Mouse (Mus musculus): ENCODE results near the gene Rmi2. TPM values are rescaled to one million over a fixed set of nuclear protein-coding genes. Genes with fewer than 3 reads are reported as not detected.

Rmi2 gene
- total RNA-seq, 2 experiments from 2014 or later: not detected

GRCm38 (mm10) chr16:10865592-10865987 lies 30.7 kb downstream of the Rmi2 start:
- no peak for DNase-seq (ENCODE audit: low spot score in 2 of 2)

- no peak for DNase-seq (ENCODE audit: low spot score in 2 of 2)
Measured at GRCm38 (mm10) chr16:10866841-10867240, 32.0 kb downstream of the Rmi2 start.

GRCm38 (mm10) chr16:10867501-10867900 lies 32.6 kb downstream of the Rmi2 start:
- DNase-seq (ENCODE audit: low spot score in 2 of 2): no peak

- peak in 1 of 2 experiments; percentile 48 for DNase-seq (ENCODE audit: low spot score in 2 of 2)
Measured at GRCm38 (mm10) chr16:10867904-10868440, 33.1 kb downstream of the Rmi2 start.

GRCm38 (mm10) chr16:10870969-10871368 lies 36.1 kb downstream of the Rmi2 start:
- DNase-seq (ENCODE audit: low spot score in 2 of 2): no peak

GRCm38 (mm10) chr16:10872825-10873360 lies 38.0 kb downstream of the Rmi2 start:
- no peak for DNase-seq (ENCODE audit: low spot score in 2 of 2)

GRCm38 (mm10) chr16:10873654-10874053 lies 38.8 kb downstream of the Rmi2 start:
- DNase-seq (ENCODE audit: low spot score in 2 of 2): peak; percentile 55 to 87

- no peak for DNase-seq (ENCODE audit: low spot score in 2 of 2)
Measured at GRCm38 (mm10) chr16:10878227-10878626, 43.4 kb downstream of the Rmi2 start.

- peak; percentile 30 to 80 for DNase-seq (ENCODE audit: low spot score in 2 of 2)
Measured at GRCm38 (mm10) chr16:10879467-10879866, 44.6 kb downstream of the Rmi2 start.

- DNase-seq (ENCODE audit: low spot score in 2 of 2): no peak
Measured at GRCm38 (mm10) chr16:10881231-10881962, 46.5 kb downstream of the Rmi2 start.

- no peak for DNase-seq (ENCODE audit: low spot score in 2 of 2)
Measured at GRCm38 (mm10) chr16:10887436-10887835, 52.6 kb downstream of the Rmi2 start.

GRCm38 (mm10) chr16:10890363-10890762 lies 55.5 kb downstream of the Rmi2 start:
- no peak for DNase-seq (ENCODE audit: low spot score in 2 of 2)

- no peak for DNase-seq (ENCODE audit: low spot score in 2 of 2)
Measured at GRCm38 (mm10) chr16:10893161-10893560, 58.3 kb downstream of the Rmi2 start.

- no peak for DNase-seq (ENCODE audit: low spot score in 2 of 2)
Measured at GRCm38 (mm10) chr16:10895906-10896305, 61.0 kb downstream of the Rmi2 start.

- no peak for DNase-seq (ENCODE audit: low spot score in 2 of 2)
Measured at GRCm38 (mm10) chr16:10897372-10897771, 62.5 kb downstream of the Rmi2 start.

- DNase-seq (ENCODE audit: low spot score in 2 of 2): no peak
Measured at GRCm38 (mm10) chr16:10900736-10901135, 65.9 kb downstream of the Rmi2 start.

- DNase-seq (ENCODE audit: low spot score in 2 of 2): no peak
Measured at GRCm38 (mm10) chr16:10901956-10902355, 67.1 kb downstream of the Rmi2 start.

GRCm38 (mm10) chr16:10902849-10903248 lies 68.0 kb downstream of the Rmi2 start:
- no peak for DNase-seq (ENCODE audit: low spot score in 2 of 2)

GRCm38 (mm10) chr16:10905661-10906113 lies 70.8 kb downstream of the Rmi2 start:
- no peak for DNase-seq (ENCODE audit: low spot score in 2 of 2)

- DNase-seq (ENCODE audit: low spot score in 2 of 2): no peak
Measured at GRCm38 (mm10) chr16:10910541-10910940, 75.7 kb downstream of the Rmi2 start.

- no peak for DNase-seq (ENCODE audit: low spot score in 2 of 2)
Measured at GRCm38 (mm10) chr16:10911061-10911460, 76.2 kb downstream of the Rmi2 start.

GRCm38 (mm10) chr16:10915066-10915465 lies 80.2 kb downstream of the Rmi2 start:
- DNase-seq (ENCODE audit: low spot score in 2 of 2): no peak

- no peak for DNase-seq (ENCODE audit: low spot score in 2 of 2)
Measured at GRCm38 (mm10) chr16:10916271-10916670, 81.4 kb downstream of the Rmi2 start.
